Mouse (Mus musculus) neutrophil, adult 5-6 weeks (primary cell): ENCODE results near the gene Exosc8. TPM values are rescaled to one million over a fixed set of nuclear protein-coding genes. Genes with fewer than 3 reads are reported as not detected.
"Not testable (repeated sequence)": the region's sequence is repeated elsewhere in the genome, so short reads cannot be mapped to it uniquely, and the experiment has no call there.

Experiments used
- ATAC-seq: fragments of 151-379, 151-347 bp; 2 replicates; pipeline ENCODE4 v1.8.0; 2017; ENCODE audit warnings: mild to moderate bottlenecking, moderate TSS enrichment; ENCODE audit not compliant: insufficient number of reproducible peaks, poor library complexity, low FRiP score, severe bottlenecking; ENCODE audit errors: extremely low read depth
- total RNA-seq: library from RNA; stranded (forward); fragments of 200-1000 nt; gene quantifications from 2 replicates; pipeline ENCODE4 v1.2.3, GENCODE M21; 2017

Exosc8 gene
- 75.8 and 93.7 TPM in 2 replicates for total RNA-seq

DNA sequence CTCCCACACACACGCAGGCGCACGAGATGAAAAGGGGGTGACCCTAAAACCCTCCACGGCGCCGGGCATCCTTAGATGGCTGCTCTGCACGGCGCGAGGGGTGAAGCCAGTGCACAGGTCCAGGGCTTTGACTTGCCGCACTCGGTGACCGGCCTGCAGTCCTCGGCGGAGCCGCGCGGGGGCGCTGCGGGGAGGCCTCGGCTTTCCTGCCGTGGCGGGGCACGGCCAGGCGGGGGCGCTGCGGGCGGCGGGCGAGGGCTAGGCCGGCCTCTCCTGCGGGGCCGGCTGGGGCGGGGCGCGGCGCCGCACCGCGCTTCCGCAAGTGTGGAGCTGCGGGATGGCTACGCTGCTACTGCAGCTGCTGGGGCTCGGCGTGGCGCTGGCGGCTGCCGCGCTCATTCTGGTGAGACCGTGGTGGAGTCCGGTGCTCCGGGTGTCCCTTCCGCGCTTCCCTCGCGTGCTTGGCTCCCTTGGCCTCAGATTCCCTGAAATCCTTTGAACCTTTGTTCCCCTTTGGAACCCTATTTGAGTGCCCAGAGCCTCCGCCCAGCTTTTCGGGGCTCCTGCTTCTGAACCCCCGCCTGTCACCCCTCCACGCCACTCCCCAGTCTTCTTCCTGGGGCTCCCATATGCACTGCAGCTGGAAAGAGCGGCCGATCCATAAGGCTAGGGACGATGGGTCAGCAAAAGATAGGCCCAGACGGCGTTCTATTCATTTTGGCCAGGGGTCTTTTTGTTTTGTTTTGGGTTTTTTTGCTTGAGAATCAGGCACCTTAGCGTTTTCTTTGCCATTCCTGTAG lies at the start of gene Exosc8, which contains the start of gene Alg5:
Exosc8 (minus strand) TSS at position 147 of the 800 bp plus-strand sequence.
Alg5 (plus strand) TSS at position 293 of the 800 bp plus-strand sequence.
- ATAC-seq: peak; percentile 66

DNA sequence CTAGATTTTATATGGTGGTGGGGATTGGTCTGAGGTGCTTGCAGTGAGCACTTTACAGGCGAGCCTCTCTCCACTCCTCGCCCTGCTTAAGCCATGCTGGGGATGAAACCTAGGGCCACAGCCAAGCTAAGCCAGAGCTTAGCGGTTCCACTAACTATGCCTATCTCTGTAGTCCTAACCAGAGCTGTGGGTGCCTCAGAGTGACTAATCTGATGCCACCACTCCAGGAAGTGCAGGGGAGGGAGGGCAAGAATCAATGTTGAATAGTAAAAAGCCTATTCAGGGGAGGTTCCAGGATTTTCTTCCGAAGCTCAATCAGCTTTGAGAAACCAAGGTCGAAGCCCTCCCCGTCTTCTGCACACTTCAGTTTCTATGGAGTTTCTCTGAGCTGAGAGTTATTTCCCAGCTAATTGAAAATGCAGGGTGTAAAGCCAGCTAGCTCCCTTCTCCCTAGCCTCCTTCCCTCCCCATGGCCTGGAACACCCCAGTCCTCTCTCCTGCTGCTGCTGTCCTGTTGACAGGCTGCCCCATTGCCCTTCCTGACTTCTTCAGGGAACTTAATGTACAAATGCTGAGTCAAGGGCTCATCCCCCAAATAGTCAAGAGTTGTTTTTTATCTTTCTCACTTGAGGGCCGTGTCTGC lies 40.9 kb upstream of the Exosc8 start:
- no peak for ATAC-seq

DNA sequence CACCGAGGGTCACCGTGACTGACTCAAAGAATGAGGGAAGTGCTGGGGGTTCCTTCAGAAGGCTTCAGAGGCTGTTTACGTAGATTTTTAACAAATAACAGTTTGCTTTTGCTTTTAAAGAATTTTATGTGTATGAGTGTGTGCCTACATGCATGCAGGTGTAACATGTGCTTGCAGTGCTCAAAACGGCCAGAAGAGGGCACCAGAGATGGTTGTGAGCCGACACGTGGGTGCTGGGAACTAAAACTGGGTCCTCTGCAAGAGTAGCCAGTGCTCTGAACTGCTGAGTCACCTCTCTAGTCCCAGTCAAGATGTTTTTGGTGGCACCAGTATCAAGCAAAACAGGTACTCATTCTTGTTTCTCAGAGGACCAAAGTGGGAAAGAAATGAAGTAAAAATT lies 38.4 kb upstream of the Exosc8 start:
- no peak for ATAC-seq

DNA sequence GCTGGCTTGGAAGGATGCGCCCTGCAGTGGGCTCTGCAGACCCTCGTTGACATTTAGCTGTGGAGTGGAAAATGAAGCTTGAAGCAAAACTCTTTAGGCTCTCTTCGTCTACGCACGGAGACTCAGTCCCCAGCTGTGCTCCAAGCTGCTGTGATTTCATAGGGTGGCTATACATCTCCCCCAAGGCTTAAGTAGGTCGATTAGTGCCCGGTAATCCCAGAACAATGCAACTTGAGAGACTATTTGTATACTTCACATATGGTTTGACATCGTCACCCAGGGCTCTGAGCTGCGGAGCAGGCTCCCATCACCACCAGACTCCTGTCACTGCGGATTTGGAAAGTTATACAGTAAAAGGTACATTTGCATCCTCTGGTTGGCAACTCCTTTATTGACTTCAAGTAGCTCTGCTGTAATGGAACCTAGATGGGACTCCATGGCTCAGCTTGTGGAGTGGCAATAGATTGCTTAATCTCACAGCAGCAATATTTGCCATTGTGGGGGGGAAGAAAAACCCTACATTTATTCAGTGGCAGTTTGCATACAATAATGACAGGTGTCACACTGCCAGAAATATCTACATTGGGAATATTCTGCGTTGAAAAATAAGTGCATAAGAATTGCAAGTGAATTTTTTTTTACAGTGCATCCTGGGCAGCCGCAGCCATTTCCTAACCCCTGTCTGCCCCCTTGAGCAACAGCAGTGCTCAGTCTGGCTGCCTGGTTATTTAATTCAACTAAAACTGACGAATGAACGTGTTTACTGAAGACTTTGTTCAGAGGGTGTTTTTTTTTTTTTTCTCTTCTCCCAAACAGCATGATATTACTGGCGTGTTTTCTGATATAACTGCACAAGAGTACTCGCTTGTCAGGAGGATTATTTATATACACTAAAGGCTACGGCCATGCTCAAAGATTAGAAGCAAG lies 34.4 kb upstream of the Exosc8 start:
- ATAC-seq: no peak

DNA sequence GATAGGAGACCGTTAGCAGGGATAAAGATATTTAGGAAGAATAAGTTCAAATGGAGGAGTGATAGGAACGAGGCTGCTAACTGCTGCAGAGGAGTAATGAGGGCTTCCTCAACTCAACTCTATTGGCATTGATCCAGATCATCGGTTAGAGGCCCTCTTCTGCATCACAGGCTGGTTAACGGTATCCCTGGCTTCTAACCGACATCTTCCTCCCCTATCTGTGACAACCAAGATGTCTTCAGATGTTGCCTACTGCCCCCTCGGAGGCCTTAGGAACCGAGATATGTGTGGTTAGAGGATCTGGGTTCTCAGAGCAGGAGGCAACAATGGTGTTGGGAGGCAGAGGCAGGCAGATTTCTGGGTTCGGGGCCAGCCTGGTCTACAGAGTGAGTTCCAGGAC lies 33.4 kb upstream of the Exosc8 start:
- no peak for ATAC-seq

DNA sequence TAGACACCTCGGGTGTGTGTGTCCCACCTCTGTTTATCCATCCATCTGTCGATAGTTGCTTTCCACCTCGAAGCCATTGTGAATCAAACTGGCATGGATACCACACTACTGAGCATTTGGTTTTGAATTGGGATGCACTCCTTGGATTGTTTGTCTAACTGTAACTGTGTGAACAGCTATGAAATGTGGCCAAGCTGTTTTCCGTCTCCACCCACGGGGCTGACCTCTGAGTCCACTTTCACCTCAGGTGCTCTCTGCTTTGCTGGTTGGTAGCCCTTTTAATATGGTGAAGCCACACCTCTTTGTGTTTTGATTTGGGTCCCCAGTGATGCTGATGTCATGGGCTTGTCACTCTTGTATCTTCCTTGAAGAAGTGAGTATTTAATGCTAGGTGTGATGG lies 31.6 kb upstream of the Exosc8 start:
- no peak for ATAC-seq

DNA sequence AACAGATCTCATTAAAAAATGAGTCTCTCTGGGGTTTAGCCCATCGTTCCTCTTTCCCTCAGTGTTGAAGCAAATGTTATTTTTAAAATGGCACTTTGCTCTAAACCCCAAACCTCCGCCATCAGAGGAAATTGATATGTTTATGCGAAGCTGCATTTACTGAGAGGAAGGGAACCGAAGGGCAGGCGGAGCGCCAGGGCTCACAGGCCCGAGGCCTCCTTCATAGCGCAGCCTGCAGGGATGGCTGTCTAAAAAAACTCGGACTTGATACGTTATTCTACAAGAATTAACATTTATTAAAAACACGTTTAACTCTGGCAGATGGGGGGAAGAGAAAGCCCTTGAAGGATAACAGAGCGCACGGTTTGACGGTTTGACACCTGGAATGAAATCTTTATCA lies 30.8 kb upstream of the Exosc8 start:
- no peak for ATAC-seq

DNA sequence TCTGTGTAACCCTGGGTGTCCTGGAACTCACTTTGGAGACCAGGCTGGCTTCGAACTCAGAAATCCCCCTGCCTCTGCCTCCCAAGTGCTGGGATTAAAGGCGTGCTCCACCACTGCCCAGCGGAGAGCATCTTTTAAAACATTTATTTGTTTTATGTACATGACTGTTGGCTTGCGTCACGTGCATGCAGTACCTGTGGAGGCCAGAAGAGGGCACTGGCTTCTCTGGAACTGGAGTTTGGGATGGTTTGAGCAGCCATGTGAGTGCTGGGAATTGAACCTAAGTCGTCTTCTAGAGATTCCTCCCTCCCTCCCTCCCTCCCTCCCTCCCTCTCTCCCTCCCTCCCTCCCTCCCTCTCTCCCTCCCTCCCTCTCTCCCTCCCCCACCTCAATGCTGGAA lies 30.3 kb upstream of the Exosc8 start:
- not testable (repeated sequence) for ATAC-seq

DNA sequence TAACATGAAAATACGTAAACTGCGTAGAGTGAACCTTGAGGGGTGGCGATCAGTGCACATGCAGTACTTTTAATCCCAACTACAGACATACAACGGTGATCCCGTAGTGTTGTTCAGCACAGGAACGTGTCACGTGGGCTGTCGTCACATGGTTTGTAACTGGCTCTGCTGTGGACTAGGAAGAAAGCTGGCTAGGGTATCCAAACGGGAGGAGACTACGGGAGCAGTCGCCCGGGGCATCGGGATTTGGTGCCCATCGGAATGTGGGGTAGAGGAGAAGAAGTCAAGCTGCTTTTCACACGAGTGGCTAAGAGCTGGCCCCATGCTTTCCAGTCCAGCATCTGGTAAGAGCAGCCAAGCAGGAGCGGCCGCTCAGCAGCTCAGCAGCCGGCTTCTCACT lies 29.2 kb upstream of the Exosc8 start:
- ATAC-seq: no peak

DNA sequence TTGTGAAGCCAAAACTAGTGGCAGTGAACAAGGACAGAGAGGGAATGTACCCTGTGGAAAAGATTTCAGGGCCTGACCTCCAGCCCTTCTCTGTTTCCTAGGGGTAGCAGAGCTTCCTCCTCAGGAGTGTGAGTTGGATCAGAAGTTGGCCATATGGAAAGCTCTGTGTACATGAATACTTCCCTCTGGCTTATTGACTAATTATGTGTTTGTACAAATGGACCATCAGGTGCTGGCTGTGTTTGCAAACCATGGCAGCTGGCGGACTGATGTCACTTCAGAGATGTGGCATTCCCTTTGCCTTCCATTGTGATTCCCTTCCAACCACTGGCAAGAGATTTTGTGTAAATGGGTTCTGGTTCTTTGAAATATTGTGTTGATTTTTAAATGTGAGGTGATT lies 26.1 kb upstream of the Exosc8 start:
- ATAC-seq: no peak

DNA sequence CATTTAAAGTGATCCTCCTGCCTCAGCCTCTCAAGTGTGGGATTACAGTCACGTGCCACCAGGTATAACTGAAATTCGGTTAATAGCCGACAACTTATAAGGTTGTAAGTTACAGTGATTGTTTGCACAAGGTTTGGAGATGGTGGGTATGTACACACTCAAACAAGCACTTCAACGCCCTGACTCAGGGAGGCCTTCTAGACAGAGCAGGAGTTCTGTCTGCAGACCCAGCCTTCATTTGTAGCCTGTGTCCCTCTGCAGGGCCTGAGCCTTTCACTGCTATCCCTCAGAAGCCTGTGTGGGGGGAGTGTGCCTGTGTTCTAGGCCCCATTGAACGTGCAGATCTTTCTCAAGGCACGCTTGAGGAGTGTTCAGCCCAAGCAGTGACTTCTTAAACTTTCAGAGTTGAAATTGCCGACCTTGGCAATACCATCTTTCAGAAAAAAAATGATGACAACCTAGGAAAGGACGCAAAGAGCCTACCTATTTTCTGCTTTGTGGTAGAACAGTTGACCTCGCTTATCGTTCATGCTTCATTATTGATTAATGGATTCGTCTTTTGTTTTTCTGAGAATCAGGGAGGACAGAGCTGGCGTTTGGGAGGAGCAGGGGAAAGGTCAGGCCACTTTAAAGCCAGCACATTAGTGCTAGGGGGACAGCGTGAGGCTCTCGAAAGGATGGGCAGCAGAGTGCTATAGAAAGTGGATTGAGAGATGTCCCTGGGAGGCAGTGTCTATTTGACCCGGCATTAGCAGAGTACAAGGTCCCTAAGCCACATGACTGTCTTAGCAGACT lies 25.3 kb upstream of the Exosc8 start:
- ATAC-seq: no peak

DNA sequence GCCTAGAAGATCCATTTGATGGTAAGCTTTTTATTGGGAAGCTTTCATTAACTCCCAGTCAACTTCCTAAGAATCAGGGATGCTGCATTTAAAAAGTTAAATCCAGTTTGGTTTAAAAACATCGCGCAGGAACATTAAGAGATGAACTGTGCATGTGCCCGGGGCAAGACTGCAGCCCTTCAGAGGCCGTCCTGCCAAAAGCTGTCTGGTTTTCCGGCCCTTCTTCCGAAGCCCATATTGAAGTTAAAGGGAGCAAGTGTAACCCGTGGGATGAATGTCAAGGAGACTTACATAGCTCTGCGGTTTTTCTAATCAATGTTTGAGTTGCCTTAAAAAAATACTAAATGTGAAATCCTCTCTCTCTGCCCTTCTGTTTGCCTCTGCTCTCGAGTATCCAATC lies 24.0 kb upstream of the Exosc8 start:
- ATAC-seq: no peak

DNA sequence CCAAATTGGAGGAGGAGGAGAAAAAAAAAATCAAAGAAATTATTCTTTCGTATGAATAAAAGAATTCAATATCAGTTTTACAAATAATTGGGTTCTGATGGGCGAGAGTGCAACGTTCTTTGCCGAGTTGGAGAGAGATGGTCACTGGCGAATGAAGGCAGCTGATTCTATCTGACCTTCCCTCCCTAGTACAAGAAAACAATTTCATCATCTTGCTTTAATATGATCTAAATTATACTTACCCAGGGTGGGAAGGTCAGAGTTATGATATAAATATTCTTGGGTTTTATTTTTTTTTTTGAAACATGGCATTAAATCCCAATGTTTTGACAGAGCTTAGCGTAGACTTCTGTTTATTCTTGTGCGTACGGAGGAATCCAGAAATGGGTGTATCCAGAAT lies 22.3 kb upstream of the Exosc8 start:
- ATAC-seq: no peak

DNA sequence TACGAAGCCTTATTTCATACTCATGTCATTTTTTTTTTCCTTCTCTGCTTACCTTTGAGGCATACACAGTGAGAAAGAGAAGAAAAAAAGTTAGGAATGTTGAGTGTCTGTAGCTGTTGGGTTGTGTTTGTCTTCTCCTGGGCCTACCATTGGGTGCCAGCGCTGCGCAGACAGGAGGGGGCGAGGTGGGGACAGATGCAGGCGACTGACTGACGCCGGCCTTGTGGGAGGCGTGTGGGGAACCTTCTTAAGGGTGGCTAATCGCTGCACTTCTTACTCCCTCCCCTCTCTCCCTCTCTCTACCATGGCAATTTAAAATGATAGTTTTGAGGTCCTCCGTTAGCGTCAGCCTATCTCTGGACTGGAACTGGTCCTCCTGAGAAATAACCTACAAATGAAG lies 20.9 kb upstream of the Exosc8 start:
- ATAC-seq: no peak

DNA sequence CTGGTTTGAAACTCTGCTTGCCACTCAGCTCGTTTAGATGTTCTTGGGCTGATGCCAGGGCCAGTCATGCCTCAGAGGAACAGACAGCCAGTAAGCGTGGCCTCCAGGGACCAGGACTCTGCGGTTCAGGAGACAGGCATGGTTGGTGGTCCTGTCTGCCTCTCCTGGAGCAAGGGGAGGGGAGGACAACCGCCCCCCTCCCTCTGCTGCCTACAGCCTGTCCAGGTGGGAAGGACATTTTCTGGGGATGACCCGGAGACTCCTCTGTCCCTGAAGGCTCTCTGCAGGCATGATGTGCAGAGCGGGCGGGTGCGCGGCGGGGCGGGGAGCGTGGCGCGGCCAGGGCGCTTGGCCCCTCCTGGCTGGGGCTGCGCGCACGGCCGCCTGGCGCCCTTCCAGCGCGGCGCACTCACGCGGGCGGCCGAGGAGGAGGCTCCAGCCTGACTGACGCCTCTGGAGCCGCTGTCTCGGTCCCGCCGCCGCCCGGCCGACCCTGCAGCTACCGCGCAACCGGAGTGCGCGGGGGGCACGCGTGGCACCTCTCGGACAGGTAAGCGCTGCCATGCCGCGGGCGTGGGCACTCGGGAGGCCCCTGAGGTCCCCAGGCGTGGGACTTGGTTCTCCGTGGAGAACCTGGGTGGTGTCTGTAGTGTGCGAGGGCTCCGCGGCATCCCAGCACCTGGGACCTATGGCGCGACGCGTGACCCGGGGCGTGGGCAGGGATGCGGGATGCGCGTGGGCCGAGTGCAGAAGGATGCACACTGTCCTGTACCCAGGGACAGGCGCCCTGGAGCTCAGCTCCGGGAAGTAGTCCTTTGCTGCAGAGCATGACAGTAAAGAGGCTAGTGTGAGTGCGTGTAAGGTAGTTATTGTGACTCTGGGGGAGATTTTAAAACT lies 20.2 kb upstream of the Exosc8 start, which contains the start of gene Smad9:
Smad9 (plus strand) TSS at position 438 of the 897 bp plus-strand sequence.
- ATAC-seq: no peak

DNA sequence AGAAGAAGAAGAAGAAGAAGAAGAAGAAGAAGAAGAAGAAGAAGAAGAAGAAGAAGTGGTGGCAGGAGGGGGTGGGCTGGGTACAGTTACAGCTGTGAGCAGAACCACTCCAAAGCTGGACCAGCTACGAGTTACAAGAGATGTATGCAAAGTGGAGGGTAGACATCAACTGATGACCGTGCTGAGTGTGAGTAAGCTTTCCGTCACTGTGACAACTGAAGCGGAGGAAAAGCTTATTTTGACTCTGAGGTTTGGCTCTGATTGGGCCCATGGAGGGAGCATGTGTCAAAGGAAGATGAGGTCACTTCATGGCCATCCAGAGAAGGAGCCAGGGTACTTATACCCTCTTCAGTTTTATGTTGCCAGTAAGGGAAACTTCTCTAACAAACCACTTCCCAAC lies 18.2 kb upstream of the Exosc8 start:
- ATAC-seq: no peak

DNA sequence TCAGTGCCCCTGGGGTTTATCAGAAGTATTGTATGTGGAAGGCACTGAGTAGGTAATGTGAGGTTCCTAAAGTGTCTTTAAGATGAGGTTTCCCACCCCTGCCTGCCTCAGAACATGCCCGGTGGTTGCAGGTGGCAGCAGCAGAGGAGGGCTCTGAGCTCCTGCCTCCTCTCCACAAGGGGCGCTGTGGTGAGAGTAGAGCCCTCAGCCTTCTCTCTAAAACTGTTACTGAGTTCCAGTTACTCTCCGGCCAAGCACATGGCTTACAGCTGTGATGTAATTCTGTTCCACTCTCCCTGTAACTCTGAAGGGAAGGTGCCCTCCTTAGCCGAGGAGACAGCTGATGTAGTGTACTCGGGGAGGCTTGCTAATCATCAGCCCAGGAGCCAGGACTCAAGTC lies 10.6 kb upstream of the Exosc8 start:
- no peak for ATAC-seq

DNA sequence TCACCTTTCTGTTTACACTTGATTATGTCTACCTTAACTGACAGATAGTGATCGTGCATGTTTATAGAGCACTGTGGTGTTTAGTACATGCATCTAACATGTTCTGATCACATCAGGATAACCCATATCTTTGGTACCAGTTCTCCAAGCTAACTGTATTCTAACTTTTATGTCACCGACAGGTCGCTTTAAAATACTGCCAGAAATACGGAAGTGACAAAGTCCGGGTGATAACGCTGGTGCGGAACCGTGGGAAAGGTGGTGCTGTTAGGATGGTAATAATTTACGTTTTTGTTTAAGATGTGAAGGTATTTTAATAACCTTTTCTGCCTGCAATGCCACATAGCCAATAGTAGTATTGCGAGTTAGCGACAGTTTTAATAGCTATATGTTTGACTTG lies 6.8 kb upstream of the Exosc8 start:
- no peak for ATAC-seq
